Mouse (Mus musculus): ENCODE data around the gene Crybg2.

DNA sequence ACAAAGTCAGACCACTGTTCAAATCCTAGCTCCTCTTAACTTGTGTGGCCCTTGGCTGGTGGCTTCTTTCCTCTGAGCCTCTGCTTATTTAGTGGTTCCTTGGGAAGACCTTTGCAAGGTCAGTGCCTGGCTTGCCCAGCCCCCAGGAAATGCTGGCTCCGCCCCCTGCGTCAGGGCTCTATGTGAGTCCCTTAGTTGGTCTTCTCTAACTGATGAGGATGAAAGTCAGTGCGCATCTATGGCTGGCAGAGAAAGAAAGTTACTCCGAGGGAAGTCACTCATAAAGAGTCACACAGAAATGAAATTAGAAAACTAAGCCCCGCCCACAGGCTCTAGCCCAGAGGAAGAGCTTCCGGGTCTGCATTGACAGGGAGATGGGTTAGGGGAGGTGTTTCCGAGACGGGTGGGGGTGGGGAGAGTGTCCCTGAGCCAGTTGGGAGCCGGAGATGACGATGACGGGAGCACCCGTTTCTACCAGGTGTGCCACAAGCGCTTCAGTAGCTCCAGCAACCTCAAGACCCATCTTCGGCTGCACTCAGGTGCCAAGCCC, 2.4 kb upstream of the Crybg2 start:
- no peak for TF ChIP-seq POLR2A (IDR thresholded peaks at IDR 0.05; ENCODE audit: low read depth, low read length)
- no peak for TF ChIP-seq CTCF (conservative IDR thresholded peaks at IDR 0.05; ENCODE audit: insufficient read depth, insufficient read length, low read depth, low read length)

All from kidney, adult 2 months (tissue).